Mouse (Mus musculus) limb, embryonic 14.5 days (tissue): ENCODE data around the gene Ankrd44. TPM values are rescaled to one million over a fixed set of nuclear protein-coding genes. Genes with fewer than 3 reads are reported as not detected.

ENCODE experiments used
- ATAC-seq: fragments of 200-750 bp; cut with Nextera tagmentation; 2 replicates; pipeline ENCODE4 v1.8.0; 2017; ENCODE audit warnings: low read depth, moderate number of reproducible peaks, moderate TSS enrichment; ENCODE audit not compliant: low FRiP score
- DNase-seq: peaks from one replicate; pipeline ENCODE4 v3.0.0-alpha.2; 2015; ENCODE audit warnings: low spot score
- H3K27ac ChIP-seq: fragments of 300-500 bp; sonication (generic); replicated peaks from 2 replicates; pipeline ENCODE4 v1.5.1; 2014; ENCODE audit warnings: low read depth, mild to moderate bottlenecking, low read length, moderate library complexity, mixed read lengths
- H3K27me3 ChIP-seq: fragments of 300-500 bp; sonication (generic); 2 replicates; pipeline ENCODE4 v1.6.1; 2014; ENCODE audit warnings: low read length, mixed read lengths; ENCODE audit not compliant: control insufficient read depth, insufficient read depth
- H3K36me3 ChIP-seq: fragments of 300-500 bp; sonication (generic); 2 replicates; pipeline ENCODE4 v1.6.1; 2014; ENCODE audit warnings: mild to moderate bottlenecking, low read length, moderate library complexity, mixed read lengths; ENCODE audit not compliant: control insufficient read depth, insufficient read depth
- H3K4me1 ChIP-seq: fragments of 300-500 bp; sonication (generic); 2 replicates; pipeline ENCODE4 v1.6.1; 2014; ENCODE audit warnings: antibody characterized with exemption, low read length, mixed read lengths; ENCODE audit not compliant: control insufficient read depth, insufficient read depth
- H3K4me2 ChIP-seq: fragments of 300-500 bp; sonication (generic); replicated peaks from 2 replicates; pipeline ENCODE4 v1.6.1; 2014; ENCODE audit warnings: low read depth, mild to moderate bottlenecking, low read length, moderate library complexity; ENCODE audit not compliant: severe bottlenecking
- H3K4me3 ChIP-seq: fragments of 300-500 bp; sonication (generic); replicated peaks from 2 replicates; pipeline ENCODE4 v1.5.1; 2014; ENCODE audit warnings: low read length
- H3K9ac ChIP-seq: fragments of 300-500 bp; sonication (generic); 2 replicates; pipeline ENCODE4 v1.6.1; 2014; ENCODE audit warnings: mild to moderate bottlenecking, low read depth, low read length, moderate library complexity; ENCODE audit not compliant: severe bottlenecking
- H3K9me3 ChIP-seq: fragments of 300-500 bp; sonication (generic); 2 replicates; pipeline ENCODE4 v1.6.1; 2016; ENCODE audit warnings: low read length; ENCODE audit not compliant: control insufficient read depth
- POLR2A ChIP-seq: fragments of 200-500 bp; IDR thresholded peaks from 2 replicates; pipeline ENCODE4 v1.8.0; 2012; ENCODE audit warnings: inconsistent platforms, mild to moderate bottlenecking, moderate library complexity, borderline replicate concordance; ENCODE audit not compliant: insufficient read depth, insufficient read length; ENCODE audit errors: extremely low read depth
- WGBS: fragments of 180-500 bp; shearing (Covaris S2); extraction: QIAGEN DNeasy Blood & Tissue Kit; methylation state at CpG from one replicate; pipeline ENCODE4 v1.1.7; 2014; 5-methylcytosine and 5-hydroxymethylcytosine counted together
- polyA plus RNA-seq, 2 experiments: library from polyadenylated mRNA; depleted of rRNA in 1 of 2; stranded (reverse) in 1 of 2; unstranded in 1 of 2; fragments of >200 nt; fragmentation: Nextera tagmentation in 1 of 2; extraction: Ambion mirVana in 1 of 2; gene quantifications; 2 replicates each; pipeline versions ENCODE4 v1.2.1 to v1.2.3; 2012 to 2014

Ankrd44 gene
- polyA plus RNA-seq, 2 experiments: 23.5 to 38.8 TPM

DNA sequence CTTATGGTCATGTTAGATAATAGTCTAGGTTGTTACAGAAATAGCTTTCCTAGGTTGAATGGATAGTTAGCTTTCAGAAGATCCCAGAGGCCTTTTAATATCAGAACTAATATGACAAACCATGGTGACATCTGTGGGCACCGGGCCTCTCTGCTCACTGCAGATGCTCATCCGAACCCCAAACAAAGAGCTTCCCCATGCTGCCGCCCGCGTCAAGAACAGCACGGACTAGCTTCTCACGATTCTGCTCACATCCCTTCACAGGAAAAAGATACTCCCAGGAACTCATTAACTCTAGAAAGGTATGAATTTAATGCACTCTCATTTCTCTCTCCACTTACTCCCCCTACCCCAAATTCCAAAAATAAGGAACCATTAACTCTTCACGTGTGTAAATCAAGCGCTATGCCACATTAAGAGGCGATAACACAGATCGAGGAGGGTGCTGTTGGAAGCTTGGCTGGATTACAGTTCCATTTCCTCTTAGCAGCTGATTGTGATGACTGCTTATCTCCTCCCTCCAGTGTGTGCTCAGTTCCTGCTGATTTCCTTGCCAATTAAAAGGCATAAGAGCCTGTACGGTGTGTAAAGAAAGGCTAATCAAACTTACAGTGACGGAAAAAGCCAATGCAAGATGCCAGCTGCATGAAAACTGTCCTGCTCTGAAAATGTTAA, 235.8 kb downstream of the Ankrd44 start:
- WGBS: 68% methylated on average over 13 of the region's 13 CpGs
- Histone ChIP-seq H3K9me3 (no peaks in the 10 kb centered on the region), H3K4me2 (no peak overlapping the region), H3K27ac (no peak overlapping the region), H3K9ac (no peak overlapping the region), H3K36me3 (no peaks in the 10 kb centered on the region), H3K27me3 (no peaks in the 10 kb centered on the region), H3K4me3 (no peak overlapping the region), H3K4me1 (peaks cover 9% of the 10 kb centered on the region; the same call in 1 of the 2 replicates)
- ATAC-seq (no peak), DNase-seq (no peak)
- TF ChIP-seq POLR2A: no peak

DNA sequence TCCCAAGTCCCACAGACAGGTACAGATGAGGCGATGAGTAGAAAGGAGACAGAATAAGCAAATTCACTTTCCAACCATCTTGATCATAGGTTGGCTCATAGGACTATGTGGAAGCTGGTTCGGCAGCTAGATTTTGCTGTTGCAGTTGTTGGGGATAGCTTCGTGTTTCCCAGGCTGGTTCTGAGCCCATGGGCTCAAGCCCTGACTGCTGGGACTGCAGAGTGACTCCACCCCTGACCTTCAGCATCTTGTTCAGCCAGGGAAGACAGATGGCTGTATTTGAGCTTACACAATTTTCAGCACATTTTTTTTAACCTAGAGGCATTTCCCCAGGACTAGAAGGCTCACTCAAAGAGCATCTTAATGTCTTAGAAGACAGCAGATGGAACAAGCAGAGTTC, 237.7 kb downstream of the Ankrd44 start:
- DNase-seq (no peak), ATAC-seq (no peak)
- Histone ChIP-seq H3K27ac (peak overlapping the region; percentile 38; the same call in 1 of the 2 replicates), H3K27me3 (no peaks in the 10 kb centered on the region), H3K9me3 (no peaks in the 10 kb centered on the region), H3K4me1 (peaks cover 9% of the 10 kb centered on the region; the same call in 1 of the 2 replicates), H3K9ac (no peak overlapping the region), H3K4me3 (no peak overlapping the region), H3K36me3 (no peaks in the 10 kb centered on the region), H3K4me2 (no peak overlapping the region)
- WGBS: 88% methylated on average over 3 of the region's 3 CpGs
- no peak for TF ChIP-seq POLR2A

GRCm38 (mm10) chr1:54684316-54684715, 241.9 kb downstream of the Ankrd44 start:
- Histone ChIP-seq H3K9me3 (no peaks in the 10 kb centered on the region), H3K4me1 (peaks cover 6% of the 10 kb centered on the region; the same call in 1 of the 2 replicates), H3K27me3 (no peaks in the 10 kb centered on the region), H3K36me3 (no peaks in the 10 kb centered on the region), H3K4me2 (no peak overlapping the region), H3K9ac (no peak overlapping the region), H3K4me3 (no peak overlapping the region), H3K27ac (no peak overlapping the region)
- no peak for DNase-seq
- ATAC-seq: no peak
- WGBS: 61% methylated on average over 4 of the region's 4 CpGs
- TF ChIP-seq POLR2A: no peak

DNA sequence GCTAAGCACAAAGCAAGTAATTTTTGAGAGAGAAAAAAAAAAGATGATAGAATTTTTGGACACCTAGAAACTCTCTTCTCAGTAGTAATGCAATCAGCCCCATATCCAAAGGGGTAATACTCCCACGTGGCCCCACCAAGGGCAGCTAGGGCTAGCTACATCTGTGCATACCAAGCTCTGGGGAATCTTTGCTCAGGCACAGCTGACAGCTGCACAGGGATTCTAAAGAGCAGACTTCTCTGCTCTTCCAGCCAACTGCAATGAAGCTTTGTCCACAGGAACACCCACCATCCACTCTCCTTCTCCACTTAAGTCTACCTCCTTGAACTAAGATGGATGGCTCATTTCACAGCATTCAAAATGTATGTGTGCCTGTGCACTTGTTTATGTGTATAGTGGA, 246.6 kb downstream of the Ankrd44 start:
- no peak for DNase-seq
- no peak for ATAC-seq
- Histone ChIP-seq H3K4me3 (no peak overlapping the region), H3K36me3 (no peaks in the 10 kb centered on the region), H3K27ac (no peak overlapping the region), H3K9ac (no peak overlapping the region), H3K27me3 (no peaks in the 10 kb centered on the region), H3K9me3 (no peaks in the 10 kb centered on the region), H3K4me1 (no peaks in the 10 kb centered on the region), H3K4me2 (no peak overlapping the region)
- WGBS: 83% methylated on average over 1 of the region's 1 CpGs
- no peak for TF ChIP-seq POLR2A

DNA sequence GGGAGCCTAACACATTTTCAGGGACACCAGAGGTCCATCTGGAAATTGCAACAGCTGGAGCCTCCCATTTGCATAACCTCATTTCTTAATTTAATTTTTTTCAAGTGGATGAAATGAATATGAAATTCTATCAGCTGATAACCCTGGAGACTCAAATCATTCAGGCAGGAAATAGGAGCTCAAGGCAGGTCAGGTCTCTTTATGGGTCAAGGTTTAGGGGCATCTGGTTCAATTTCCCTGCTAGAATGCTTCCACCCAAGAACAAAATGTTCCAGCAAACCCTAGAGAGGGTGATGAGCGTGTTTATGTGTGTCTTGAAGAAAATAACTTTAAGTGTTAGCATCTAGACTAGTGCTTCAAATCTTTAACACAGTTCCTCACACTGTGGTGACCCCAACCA, 248.2 kb downstream of the Ankrd44 start:
- Histone ChIP-seq H3K9ac (no peak overlapping the region), H3K4me2 (no peak overlapping the region), H3K9me3 (no peaks in the 10 kb centered on the region), H3K36me3 (no peaks in the 10 kb centered on the region), H3K27me3 (no peaks in the 10 kb centered on the region), H3K4me3 (no peak overlapping the region), H3K27ac (no peak overlapping the region), H3K4me1 (no peaks in the 10 kb centered on the region)
- no peak for TF ChIP-seq POLR2A
- WGBS: 86% methylated on average over 1 of the region's 1 CpGs
- DNase-seq (no peak), ATAC-seq (no peak)
